Mouse (Mus musculus): ENCODE measurements around the gene Gm10945. TPM values are rescaled to one million over a fixed set of nuclear protein-coding genes. Genes with fewer than 3 reads are reported as not detected.

The Gm10945 gene
- polyA plus RNA-seq (2014; fragmentation: Nextera tagmentation; extraction: Ambion mirVana): not detected in 2 replicates

DNA sequence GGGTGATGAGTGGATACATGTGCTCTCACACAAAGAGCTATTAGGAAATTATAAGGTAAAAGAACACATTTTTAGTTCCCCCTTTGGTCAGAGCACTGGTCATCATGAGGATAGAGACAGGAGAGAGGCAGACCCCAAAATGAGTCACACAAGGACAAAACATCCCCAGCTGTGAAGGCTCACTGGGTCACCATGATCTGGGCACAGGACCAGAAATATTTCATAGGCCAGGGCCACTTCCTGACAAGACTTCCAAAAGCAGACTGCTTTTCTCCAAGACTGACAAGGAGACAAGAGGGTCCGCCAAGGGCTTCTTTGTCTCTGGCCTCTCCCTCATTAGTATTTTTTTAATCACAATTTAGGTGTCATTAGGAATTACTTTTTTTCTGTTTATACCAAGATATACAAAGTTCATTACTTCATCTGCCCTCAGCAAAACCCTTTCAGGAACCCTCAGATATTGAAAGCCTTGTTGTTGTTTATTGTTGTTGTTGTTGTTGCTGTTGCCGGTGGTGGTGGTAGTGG, at the start of gene Gm10945:
TSS of gene Gm10945 (minus strand) at position 475 of the 525 bp plus-strand sequence.
- H3K27me3 ChIP-seq (ENCODE audit: insufficient read depth, low read length): no peaks in the 10 kb centered on the region
- DNase-seq (peak; percentile 67), ATAC-seq (ENCODE audit: insufficient read depth) (peak; percentile 58; the same call in 1 of the 2 replicates)
- H3K27ac ChIP-seq (ENCODE audit: low read depth): no peak within 1 kb of the TSS
- WGBS: 80% methylated on average over 2 of the region's 2 CpGs
- no peak for TF ChIP-seq CTCF (IDR thresholded peaks at IDR 0.05; ENCODE audit: low read depth)
- no peaks in the 10 kb centered on the region for H3K36me3 ChIP-seq (ENCODE audit: insufficient read depth)
- no peak within 1 kb of the TSS for H3K4me3 ChIP-seq (ENCODE audit: low read depth, low read length)
- H3K9ac ChIP-seq: no peak within 1 kb of the TSS
- no peak within 1 kb of the TSS for H3K4me2 ChIP-seq
- no peaks in the 10 kb centered on the region for H3K4me1 ChIP-seq (ENCODE audit: insufficient read depth)
- H3K9me3 ChIP-seq (ENCODE audit: low read depth, low read length): no peaks in the 10 kb centered on the region

DNA sequence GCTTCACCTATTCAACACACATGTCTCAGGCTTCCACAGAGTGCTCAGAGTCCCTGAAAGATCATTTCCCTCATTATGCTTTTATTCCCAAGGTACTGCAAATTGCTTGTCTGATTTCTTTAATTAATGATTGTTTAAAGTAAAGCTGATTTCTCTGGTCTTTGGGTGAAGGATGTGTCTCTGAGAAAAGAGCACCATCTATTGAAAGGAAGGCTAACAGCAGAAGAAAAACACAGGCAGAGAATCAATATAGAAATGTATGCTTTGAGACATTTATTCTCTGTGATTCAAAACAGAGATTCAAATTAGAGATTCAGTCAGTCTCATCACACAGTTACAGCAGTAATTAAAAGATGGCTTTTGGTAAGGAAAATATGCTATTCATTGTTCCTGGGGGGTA, 28.7 kb upstream of the Gm10945 start:
- Histone ChIP-seq H3K27ac (ENCODE audit: low read depth) (no peak overlapping the region), H3K4me2 (no peak overlapping the region), H3K4me1 (ENCODE audit: insufficient read depth) (no peaks in the 10 kb centered on the region), H3K4me3 (ENCODE audit: low read depth, low read length) (no peak overlapping the region), H3K36me3 (ENCODE audit: insufficient read depth) (no peaks in the 10 kb centered on the region), H3K9ac (no peak overlapping the region), H3K27me3 (ENCODE audit: insufficient read depth, low read length) (no peaks in the 10 kb centered on the region), H3K9me3 (ENCODE audit: low read depth, low read length) (no peaks in the 10 kb centered on the region)
- DNase-seq: no peak
- TF ChIP-seq CTCF (IDR thresholded peaks at IDR 0.05; ENCODE audit: low read depth): no peak
- no peak for ATAC-seq (ENCODE audit: insufficient read depth)

DNA sequence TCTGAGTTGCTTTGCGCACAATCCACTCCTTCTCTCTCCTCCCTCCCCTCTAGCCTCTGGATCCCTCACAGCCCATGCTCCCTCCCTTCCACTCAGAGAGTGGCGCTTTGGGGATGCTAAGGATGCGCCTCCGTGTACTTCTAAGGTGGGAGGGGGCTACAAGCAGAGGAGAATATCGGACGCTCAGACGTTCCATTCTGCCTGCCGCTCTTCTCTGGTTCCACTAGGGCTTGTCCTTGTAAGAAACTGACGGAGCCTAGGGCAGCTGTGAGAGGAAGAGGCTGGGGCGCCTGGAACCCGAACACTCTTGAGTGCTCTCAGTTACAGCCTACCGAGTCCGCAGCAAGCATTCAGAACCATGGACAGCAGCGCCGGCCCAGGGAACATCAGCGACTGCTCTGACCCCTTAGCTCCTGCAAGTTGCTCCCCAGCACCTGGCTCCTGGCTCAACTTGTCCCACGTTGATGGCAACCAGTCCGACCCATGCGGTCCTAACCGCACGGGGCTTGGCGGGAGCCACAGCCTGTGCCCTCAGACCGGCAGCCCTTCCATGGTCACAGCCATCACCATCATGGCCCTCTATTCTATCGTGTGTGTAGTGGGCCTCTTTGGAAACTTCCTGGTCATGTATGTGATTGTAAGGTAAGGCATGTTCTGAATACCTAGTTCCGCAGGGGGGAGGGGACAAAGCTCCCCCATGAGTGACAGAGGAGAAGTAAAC, 27.1 kb upstream of the Gm10945 start:
- peak; percentile 86 for DNase-seq
- Histone ChIP-seq H3K9ac (no peak overlapping the region), H3K36me3 (ENCODE audit: insufficient read depth) (no peaks in the 10 kb centered on the region), H3K4me1 (ENCODE audit: insufficient read depth) (no peaks in the 10 kb centered on the region), H3K4me2 (no peak overlapping the region), H3K27me3 (ENCODE audit: insufficient read depth, low read length) (no peaks in the 10 kb centered on the region), H3K4me3 (ENCODE audit: low read depth, low read length) (no peak overlapping the region), H3K27ac (ENCODE audit: low read depth) (no peak overlapping the region), H3K9me3 (ENCODE audit: low read depth, low read length) (no peaks in the 10 kb centered on the region)
- no peak for TF ChIP-seq CTCF (IDR thresholded peaks at IDR 0.05; ENCODE audit: low read depth)
- peak; percentile 79; the same call in 1 of the 2 replicates for ATAC-seq (ENCODE audit: insufficient read depth)
- WGBS: 4% methylated on average over 25 of the region's 25 CpGs

DNA sequence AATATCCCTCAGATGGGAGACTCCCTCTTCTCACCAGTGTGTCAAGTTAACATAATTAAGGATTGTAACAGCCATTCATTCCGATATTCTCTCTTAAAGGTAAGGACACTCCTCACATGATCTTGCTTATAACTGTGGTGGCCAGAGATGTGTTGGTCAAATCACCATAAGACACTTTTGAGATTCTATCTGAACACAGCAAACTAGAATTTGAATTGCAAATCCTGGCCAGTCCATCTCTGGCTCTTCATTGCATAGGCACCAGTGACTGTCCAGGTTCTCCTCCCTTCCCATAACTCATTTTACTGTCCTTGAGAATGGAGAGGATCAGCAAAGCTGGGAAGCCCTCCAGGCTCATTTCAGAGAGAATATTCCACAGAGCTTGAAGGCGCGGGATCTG, 3.4 kb downstream of the Gm10945 start, which contains the start of gene Oprm1:
TSS of gene Oprm1 (plus strand) at position 301 of the 400 bp plus-strand sequence.
- H3K4me2 ChIP-seq: no peak within 1 kb of the TSS
- H3K4me1 ChIP-seq (ENCODE audit: insufficient read depth): no peaks in the 10 kb centered on the region
- H3K9me3 ChIP-seq (ENCODE audit: low read depth, low read length): no peaks in the 10 kb centered on the region
- DNase-seq: no peak
- WGBS: 90% methylated on average over 3 of the region's 3 CpGs
- no peak for ATAC-seq (ENCODE audit: insufficient read depth)
- H3K9ac ChIP-seq: no peak within 1 kb of the TSS
- TF ChIP-seq CTCF (IDR thresholded peaks at IDR 0.05; ENCODE audit: low read depth): no peak
- H3K36me3 ChIP-seq (ENCODE audit: insufficient read depth): no peaks in the 10 kb centered on the region
- no peak within 1 kb of the TSS for H3K4me3 ChIP-seq (ENCODE audit: low read depth, low read length)
- H3K27ac ChIP-seq (ENCODE audit: low read depth): no peak within 1 kb of the TSS
- H3K27me3 ChIP-seq (ENCODE audit: insufficient read depth, low read length): no peaks in the 10 kb centered on the region

DNA sequence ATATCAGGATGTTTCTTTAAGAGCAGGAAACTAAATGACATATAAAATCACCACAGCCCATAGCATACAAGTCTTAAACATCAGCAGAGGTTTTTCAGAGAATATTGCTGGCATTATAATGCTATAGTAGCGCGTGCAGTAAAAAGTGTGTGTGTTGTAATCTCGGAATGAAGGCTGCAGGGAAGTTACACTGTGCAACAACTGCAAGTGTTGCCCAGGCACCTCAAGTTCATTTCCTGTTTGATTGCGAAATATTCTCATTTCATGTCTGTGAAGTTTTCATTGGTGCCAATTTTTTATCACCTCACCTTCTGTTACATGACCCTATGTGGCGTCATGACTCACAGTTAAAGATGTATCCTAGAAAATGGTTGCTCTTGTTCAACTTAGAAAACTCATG, 8.2 kb downstream of the Gm10945 start:
- Histone ChIP-seq H3K4me1 (ENCODE audit: insufficient read depth) (no peaks in the 10 kb centered on the region), H3K27ac (ENCODE audit: low read depth) (no peak overlapping the region), H3K4me2 (no peak overlapping the region), H3K9me3 (ENCODE audit: low read depth, low read length) (no peaks in the 10 kb centered on the region), H3K27me3 (ENCODE audit: insufficient read depth, low read length) (no peaks in the 10 kb centered on the region), H3K36me3 (ENCODE audit: insufficient read depth) (no peaks in the 10 kb centered on the region), H3K9ac (no peak overlapping the region), H3K4me3 (ENCODE audit: low read depth, low read length) (no peak overlapping the region)
- 74% methylated on average over 5 of the region's 5 CpGs for WGBS
- DNase-seq: no peak
- ATAC-seq (ENCODE audit: insufficient read depth): no peak
- no peak for TF ChIP-seq CTCF (IDR thresholded peaks at IDR 0.05; ENCODE audit: low read depth)

DNA sequence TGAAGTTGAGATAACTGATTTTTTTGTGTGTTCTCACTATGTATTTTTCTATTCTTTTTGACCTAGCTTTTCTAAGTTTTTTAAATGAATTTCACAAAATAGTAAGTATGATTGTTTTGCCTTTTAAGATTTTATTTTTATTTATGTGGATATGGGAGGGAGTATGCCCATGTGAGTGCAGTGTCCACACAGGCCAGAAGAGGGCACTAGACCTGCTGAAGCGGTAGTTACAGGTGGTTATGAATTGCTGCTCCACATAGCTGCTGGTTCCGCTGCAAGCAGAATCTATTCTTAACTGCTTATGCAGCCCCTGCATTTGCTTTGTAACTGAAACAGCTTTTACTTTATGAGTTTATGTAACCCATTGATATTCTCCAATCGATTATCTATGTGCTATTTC, 33.1 kb downstream of the Gm10945 start:
- WGBS: 93% methylated on average over 3 of the region's 3 CpGs
- no peak for ATAC-seq (ENCODE audit: insufficient read depth)

DNA sequence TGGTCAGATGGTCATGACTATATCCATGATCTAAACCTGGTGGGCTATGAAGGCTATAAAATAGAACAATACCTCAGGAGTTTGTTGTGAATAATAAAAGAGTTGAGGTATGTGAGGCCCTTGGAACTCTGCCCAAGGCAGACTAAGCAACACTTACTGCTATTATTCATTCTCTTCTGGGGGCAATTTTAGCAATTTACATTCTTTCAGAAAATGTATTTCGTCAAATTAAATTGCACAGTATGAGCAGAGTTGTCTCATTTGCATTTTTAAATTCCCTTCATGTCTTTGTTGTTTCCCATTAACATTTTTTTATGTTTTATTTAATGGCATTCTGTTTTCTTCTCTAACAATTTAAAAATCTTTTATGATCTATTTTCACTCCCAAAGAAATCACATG, 37.8 kb downstream of the Gm10945 start:
- Histone ChIP-seq H3K4me3 (ENCODE audit: low read depth, low read length) (no peak overlapping the region), H3K9ac (no peak overlapping the region), H3K27me3 (ENCODE audit: insufficient read depth, low read length) (no peaks in the 10 kb centered on the region), H3K27ac (ENCODE audit: low read depth) (no peak overlapping the region), H3K36me3 (ENCODE audit: insufficient read depth) (no peaks in the 10 kb centered on the region), H3K9me3 (ENCODE audit: low read depth, low read length) (no peaks in the 10 kb centered on the region), H3K4me2 (no peak overlapping the region), H3K4me1 (ENCODE audit: insufficient read depth) (no peaks in the 10 kb centered on the region)
- ATAC-seq (ENCODE audit: insufficient read depth) (no peak), DNase-seq (no peak)
- 63% methylated on average over 1 of the region's 1 CpGs for WGBS
- TF ChIP-seq CTCF (IDR thresholded peaks at IDR 0.05; ENCODE audit: low read depth): no peak

More for the DNA sequence above, 33.1 kb downstream of the Gm10945 start:
- no peaks in the 10 kb centered on the region for H3K36me3 ChIP-seq (ENCODE audit: insufficient read depth)
- no peaks in the 10 kb centered on the region for H3K9me3 ChIP-seq (ENCODE audit: low read depth, low read length)
- no peak overlapping the region for H3K9ac ChIP-seq
- no peak for TF ChIP-seq CTCF (IDR thresholded peaks at IDR 0.05; ENCODE audit: low read depth)
- H3K27ac ChIP-seq (ENCODE audit: low read depth): no peak overlapping the region
- H3K27me3 ChIP-seq (ENCODE audit: insufficient read depth, low read length): no peaks in the 10 kb centered on the region
- no peak overlapping the region for H3K4me2 ChIP-seq
- no peak for DNase-seq
- H3K4me3 ChIP-seq (ENCODE audit: low read depth, low read length): no peak overlapping the region
- no peaks in the 10 kb centered on the region for H3K4me1 ChIP-seq (ENCODE audit: insufficient read depth)
